Mouse (Mus musculus) spleen, adult 10 weeks (tissue): Measurements from ENCODE around the gene Gm11634. TPM values are rescaled to one million over a fixed set of nuclear protein-coding genes. Genes with fewer than 3 reads are reported as not detected.

Experiments used
- polyA plus RNA-seq: library from polyadenylated mRNA; stranded (reverse); fragments of 350-450 nt; fragmentation: Illumina TruSeq; extraction: RNeasy Lipid Tissue Mini Kit (QIAGEN cat#74804); gene quantifications from one replicate; pipeline ENCODE4 v1.2.3, GENCODE M21; 2015; ENCODE audit warnings: low replicate concordance; ENCODE audit not compliant: insufficient read depth

Gene Gm11634
- not detected for polyA plus RNA-seq

GRCm38 (mm10) chr11:101599156-101599555 lies at the start of gene Gm11634:
Gm11634 (minus strand) TSS chr11:101599256.

DNA sequence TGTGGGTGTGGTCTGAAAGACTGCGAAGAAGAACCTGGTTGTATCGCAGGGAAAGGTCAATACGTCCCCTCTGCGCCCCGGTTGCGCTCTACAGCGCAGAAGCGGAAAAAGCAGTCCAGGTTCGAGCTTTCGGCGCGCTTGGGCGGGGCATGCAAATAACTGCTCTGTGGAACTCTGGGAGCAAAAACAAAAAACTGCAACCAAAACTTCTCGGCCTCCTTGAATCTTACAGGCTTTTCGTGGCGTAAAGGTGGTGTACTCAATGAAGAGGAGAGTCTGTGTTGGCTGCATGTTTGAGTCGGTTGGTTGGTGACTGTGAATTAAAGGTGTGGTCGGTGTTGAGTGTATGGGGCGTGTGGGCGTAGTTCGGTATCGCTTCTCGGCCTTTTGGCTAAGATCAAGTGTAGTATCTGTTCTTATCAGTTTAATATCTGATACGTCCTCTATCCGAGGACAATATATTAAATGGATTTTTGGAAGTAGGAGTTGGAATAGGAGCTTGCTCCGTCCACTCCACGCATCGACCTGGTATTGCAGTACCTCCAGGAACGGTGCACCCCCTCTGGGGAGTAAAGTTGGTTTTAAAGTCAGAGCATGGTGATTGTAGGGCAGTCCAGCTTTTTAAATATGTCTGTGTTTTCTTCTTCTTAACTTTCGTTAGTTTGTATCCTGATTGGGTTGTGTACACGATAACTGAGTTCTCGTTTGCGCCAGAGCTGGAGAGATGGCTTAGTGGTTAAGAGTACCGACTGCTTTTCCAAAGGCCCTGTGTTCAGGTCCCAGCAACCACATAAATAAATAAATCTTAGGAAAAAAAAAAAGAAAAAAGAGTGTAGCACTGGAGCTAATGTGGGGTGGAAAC lies 28.2 kb upstream of the Gm11634 start, which contains the start of gene Rdm1:
Gene Rdm1, plus strand, starts transcription at position 201 of the 862 bp plus-strand sequence.

DNA sequence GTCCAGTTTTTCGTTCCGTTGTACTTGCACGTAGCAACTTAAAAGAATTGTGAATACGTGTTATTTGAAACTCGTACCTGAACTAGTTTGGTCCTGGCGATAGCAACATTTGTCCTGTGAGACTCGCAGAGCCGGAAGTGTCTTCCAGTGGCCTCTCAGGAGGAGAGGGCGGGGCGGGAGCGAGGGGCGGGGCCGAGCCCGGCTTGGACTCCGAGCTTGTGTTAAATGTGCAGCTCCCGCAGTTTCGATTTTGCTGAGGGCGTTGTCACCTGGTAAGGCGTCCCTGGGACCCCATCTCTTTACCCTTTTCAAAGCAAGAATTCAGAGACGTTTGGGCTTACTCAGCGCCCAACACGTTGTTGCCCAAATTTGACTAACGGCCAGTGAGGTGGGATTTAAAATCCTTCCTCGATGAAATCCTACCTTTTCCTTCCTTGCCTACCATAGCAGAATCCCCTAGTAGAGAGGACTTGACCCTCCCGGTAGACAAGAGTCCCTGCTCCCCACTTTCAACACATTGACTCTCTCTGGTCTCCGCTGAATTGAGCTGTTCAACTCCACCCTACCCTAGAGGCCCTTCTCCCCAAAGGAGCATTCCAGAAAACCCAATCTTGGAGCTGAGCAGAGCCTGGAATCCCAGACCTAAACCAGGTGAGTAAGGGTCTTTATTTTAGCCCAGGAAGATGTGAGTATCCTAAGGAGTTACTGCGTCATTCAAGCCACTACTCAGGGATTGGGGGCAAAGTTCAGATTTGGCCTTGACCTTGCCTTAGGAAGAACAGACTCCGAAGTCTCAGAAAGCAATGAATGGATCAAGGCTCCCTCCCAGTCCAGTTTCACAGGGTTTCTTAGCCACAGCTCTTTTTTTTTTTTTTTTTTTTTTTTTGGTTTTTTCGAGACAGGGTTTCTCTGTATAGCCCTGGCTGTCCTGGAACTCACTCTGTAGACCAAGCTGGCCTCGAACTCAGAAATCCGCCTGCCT lies 16.7 kb downstream of the Gm11634 start, which contains the start of gene Tmem106a:
Gene Tmem106a, plus strand, starts transcription at position 189 of the 982 bp plus-strand sequence.

DNA sequence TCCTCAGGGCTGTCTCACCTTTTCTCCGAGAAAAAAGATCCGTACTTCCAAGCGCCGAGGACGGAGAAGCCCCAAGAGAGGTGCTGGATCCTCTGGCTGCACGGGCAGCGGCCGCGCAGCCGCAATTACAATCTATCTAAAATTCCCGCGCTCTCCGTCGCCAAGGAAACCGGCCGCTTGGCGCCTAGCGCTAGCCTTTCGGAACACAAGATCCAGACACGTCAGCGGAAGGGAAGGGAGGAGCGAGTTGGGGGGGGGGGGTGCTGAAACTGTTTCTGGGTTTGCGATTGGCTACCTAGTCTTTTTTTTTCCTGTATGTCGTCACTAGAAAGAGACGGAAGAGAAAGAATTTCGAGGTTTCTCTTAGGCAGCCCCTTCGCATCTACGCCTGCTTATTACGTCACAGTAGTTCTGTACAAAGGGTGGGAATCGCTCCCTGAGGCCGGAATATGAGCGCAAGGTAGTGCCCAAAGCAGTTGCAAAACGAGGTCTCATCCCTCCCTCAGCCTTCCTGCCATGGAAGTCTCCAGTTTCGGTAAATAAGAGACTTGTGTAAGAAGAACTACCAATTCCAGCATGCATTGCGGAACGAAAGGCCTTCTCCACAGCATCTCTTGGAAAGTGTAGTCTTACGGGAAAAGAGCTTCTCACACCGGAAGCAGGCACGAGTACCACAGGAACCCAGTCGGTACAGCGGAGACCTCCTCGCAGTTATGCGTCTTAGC lies 47.1 kb downstream of the Gm11634 start, which contains the start of the genes Brca1 and Nbr1:
Gene Brca1, minus strand, starts transcription at position 205 of the 725 bp plus-strand sequence.
Gene Nbr1, plus strand, starts transcription at position 399 of the 725 bp plus-strand sequence.

Other genes starting within 250 kb of the Gm11634 start
- not detected for gene G6pc, start 231.7 kb downstream of the Gm11634 start, polyA plus RNA-seq
- gene Aarsd1, start 181.6 kb downstream of the Gm11634 start, polyA plus RNA-seq: 21.1 TPM
- 0.90 TPM for gene Gm27029, start 174.5 kb downstream of the Gm11634 start, polyA plus RNA-seq
- 12.0 TPM for gene Rundc1, start 174.2 kb downstream of the Gm11634 start, polyA plus RNA-seq
- 1.5 TPM for gene Ptges3l, start 173.9 kb downstream of the Gm11634 start, polyA plus RNA-seq
- 251 TPM for gene Rpl27, start 157.0 kb downstream of the Gm11634 start, polyA plus RNA-seq
- 55.0 TPM for gene Ifi35, start 150.8 kb downstream of the Gm11634 start, polyA plus RNA-seq
- gene Rnd2, start 134.3 kb downstream of the Gm11634 start, polyA plus RNA-seq: 1.6 TPM
- 22.6 TPM for gene Vat1, start 133.0 kb downstream of the Gm11634 start, polyA plus RNA-seq
- 6.8 TPM for gene Brca1, start 47.3 kb downstream of the Gm11634 start, polyA plus RNA-seq
- gene Nbr1, start 47.1 kb downstream of the Gm11634 start, polyA plus RNA-seq: 102 TPM
- 25.9 TPM for gene Tmem106a, start 17.0 kb downstream of the Gm11634 start, polyA plus RNA-seq
- gene Rdm1, start 27.9 kb upstream of the Gm11634 start, polyA plus RNA-seq: 26.8 TPM
- gene Arl4d, start 66.3 kb upstream of the Gm11634 start, polyA plus RNA-seq: 4.4 TPM
- 35.4 TPM for gene Dhx8, start 133.7 kb upstream of the Gm11634 start, polyA plus RNA-seq
- not detected for gene Etv4, start 186.1 kb upstream of the Gm11634 start, polyA plus RNA-seq